Mouse (Mus musculus) embryonic fibroblast, embryonic 13.5 days (primary cell): ENCODE measurements around the gene Itgbl1.

Experiments
- CTCF ChIP-seq: IDR thresholded peaks from 2 replicates; pipeline ENCODE4 v1.5.1; 2011; ENCODE audit warnings: mild to moderate bottlenecking, control low read depth, low read length, moderate library complexity, borderline replicate concordance; ENCODE audit not compliant: insufficient read depth
- POLR2A ChIP-seq: IDR thresholded peaks from 2 replicates; pipeline ENCODE4 v1.6.1; 2011; ENCODE audit warnings: low read depth, mild to moderate bottlenecking, control low read depth, low read length, moderate library complexity

DNA sequence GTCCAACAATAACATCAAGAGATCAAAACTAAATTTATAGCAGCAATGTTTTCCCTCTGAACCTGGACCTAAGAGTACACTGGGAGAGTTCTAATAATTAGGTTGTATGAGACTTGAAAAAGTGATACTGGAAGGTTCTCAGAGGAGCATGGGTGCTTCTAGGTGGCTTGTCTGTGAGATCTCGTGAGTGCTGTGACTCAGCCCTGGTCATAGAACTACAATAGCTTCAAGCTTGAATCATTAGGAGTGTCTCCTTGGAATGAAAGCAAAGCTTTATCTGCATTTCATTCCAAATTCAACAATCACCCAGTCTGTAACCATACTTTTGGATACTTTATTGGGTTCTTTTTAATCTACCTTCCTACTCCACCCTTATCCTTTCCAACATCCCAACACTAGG is 2.6 kb downstream of the Itgbl1 start:
- TF ChIP-seq CTCF, result no peak
- no peak for TF ChIP-seq POLR2A
